Mouse (Mus musculus): ENCODE results near the gene Sp7. TPM values are rescaled to one million over a fixed set of nuclear protein-coding genes. Genes with fewer than 3 reads are reported as not detected.

Gene Sp7
- polyA plus RNA-seq (2012) = not detected in 2 replicates

DNA sequence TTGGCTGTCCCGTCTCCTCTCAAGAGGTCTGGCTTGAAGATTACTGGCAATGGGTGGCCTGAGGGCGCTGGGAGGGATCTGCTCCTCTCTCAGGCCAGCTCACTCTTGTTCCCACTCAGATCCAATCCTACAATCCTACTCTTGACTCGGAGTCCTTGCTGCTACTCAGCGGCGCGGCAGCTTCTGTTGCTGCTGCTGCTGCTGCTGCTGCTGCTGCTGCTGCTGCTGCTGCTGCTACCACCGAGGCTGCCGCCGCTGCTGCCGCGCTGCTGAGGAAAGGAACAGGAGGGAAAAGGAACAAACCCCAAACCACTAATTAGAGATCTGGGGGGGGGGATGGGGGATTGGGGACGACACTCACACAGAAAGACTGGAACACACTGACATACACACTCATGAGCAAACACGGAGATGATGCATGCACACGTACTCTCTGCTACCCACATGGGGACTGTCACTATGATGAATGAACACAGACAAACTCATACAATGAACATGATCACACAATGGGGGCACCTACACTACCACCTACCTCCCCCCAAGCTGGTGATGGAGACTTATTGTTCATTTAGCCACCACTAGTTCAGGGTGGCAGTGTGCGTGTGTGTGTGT lies at the start of gene Sp7:
Gene Sp7 (minus strand): TSS at position 450 of the 612 bp plus-strand sequence.
- TF ChIP-seq GATA1 (IDR thresholded peaks at IDR 0.05; ENCODE audit: low read length) = no peak

DNA sequence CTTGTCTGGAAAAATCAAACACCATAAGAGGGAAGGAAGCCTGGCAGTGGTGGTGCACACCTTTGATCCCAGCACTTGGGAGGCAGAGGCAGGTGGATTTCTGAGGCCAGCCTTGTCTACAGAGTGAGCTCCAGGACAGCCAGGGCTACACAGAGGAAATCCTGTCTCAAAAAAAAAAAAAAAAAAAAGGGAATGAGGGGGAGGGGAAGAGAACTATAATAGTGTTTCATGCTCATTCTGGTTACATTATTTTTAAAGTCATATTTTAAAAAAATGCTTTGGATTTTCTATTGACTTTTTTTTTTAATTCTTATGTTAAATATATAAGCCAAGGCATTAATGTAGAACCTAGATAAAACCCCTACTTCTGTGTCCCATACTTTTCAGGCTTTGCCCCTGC lies 46.7 kb upstream of the Sp7 start:
- TF ChIP-seq GATA1 (IDR thresholded peaks at IDR 0.05; ENCODE audit: low read length) = no peak

DNA sequence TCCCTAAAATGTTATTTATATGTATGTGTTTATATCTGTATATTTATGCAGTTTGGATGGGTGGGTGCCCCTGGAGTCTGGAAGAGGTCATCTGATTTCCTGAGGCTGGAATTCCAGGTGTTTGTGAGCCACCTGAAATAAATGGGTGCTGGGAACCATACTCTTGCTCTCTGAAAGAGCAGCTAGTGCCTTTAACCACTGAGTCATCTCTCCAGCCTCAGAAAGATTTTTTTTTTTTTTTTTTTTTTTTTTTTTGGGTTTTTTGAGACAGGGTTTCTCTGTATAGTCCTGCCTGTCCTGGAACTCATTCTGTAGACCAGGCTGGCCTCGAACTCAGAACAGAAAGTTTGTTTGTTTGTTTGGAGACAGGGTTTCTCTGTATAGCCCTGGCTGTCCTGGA lies 44.1 kb upstream of the Sp7 start:
- TF ChIP-seq GATA1 (IDR thresholded peaks at IDR 0.05; ENCODE audit: low read length) = no peak

DNA sequence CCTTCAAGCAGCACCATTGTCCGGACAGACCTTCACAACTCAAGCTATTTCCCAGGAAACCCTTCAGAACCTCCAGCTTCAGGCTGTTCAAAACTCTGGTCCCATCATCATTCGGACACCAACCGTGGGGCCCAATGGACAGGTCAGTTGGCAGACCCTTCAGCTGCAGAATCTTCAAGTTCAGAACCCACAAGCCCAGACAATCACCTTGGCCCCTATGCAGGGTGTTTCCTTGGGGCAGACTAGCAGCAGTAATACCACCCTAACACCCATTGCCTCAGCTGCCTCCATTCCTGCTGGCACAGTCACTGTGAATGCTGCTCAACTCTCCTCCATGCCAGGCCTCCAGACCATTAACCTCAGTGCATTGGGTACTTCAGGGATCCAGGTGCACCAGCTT lies 42.3 kb upstream of the Sp7 start:
- no peak for TF ChIP-seq GATA1 (IDR thresholded peaks at IDR 0.05; ENCODE audit: low read length)

DNA sequence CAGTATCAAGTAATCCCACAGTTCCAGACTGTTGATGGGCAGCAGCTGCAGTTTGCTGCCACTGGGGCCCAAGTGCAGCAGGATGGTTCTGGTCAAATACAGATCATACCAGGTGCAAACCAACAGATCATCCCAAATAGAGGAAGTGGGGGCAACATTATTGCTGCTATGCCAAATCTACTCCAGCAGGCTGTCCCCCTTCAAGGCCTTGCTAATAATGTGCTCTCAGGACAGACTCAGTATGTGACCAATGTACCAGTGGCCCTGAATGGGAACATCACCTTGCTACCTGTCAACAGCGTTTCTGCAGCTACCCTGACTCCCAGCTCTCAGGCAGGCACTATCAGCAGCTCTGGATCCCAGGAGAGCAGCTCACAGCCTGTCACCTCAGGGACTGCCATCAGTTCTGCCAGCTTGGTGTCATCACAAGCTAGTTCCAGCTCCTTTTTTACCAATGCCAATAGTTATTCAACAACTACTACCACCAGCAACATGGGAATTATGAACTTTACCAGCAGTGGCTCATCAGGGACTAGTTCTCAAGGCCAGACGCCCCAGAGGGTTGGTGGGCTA lies 41.7 kb upstream of the Sp7 start:
- TF ChIP-seq GATA1 (IDR thresholded peaks at IDR 0.05; ENCODE audit: low read length) = no peak

DNA sequence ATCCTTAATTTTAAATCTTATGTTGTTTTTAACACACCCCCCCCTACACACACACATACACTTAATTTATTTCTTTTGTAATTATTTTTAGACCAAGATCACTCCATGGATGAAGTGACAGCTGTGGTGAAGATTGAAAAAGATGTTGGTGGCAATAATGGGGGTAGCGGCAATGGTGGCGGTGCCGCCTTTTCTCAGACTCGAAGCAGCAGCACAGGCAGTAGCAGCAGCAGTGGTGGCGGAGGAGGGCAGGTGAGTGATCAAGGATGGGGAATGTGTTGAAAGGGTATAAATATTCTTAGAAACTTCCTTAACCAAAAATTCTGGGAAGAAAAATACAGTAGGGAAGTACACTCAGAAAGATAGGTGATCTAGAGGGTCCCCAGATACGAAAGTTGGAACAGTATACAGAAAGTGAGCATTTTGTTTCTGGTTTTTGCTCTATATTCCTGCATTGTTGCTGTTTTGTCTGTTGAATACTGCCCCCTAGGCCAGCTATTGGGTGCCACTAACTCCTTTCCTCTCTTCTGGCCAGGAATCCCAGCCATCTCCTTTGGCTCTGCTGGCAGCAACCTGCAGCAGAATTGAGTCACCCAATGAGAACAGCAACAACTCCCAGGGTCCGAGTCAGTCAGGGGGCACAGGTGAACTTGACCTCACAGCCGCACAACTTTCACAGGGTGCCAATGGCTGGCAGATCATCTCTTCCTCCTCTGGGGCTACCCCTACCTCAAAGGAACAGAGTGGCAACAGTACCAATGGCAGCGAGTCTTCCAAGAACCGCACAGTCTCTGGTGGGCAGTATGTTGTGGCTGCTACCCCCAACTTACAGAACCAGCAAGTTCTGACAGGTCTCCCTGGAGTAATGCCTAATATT lies 40.9 kb upstream of the Sp7 start:
- no peak for TF ChIP-seq GATA1 (IDR thresholded peaks at IDR 0.05; ENCODE audit: low read length)

DNA sequence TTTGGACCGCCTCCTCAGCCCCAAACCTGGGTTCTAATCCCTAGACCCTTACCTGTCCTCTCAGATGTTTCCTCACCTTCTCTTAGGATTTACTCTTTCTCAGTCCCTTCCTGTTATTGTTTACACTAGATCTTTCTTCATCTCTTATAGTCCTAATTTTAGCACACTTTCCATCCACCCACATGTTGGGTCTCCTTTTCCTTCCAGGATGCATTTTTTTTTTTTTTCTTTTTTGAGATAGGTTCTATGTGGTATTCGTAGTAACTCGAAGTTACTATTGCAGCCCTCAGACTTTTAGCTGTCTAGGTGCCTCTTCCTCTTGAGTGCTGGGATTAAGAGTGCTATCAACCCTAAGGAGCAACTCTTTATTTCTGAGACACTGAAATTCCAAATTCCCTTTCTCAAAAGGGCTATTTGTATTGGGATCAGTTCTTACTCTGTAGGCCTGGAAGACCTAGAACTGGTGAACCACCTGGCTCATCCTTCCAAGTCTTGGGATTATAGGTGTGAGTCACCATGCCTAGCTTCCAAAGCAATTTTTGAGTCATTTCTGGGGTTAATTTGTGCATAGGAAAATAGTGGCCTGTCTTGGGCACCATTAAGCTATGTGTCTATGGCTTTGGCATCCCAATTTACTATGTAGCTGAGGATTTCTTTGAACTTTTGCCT lies 40.1 kb upstream of the Sp7 start:
- no peak for TF ChIP-seq GATA1 (IDR thresholded peaks at IDR 0.05; ENCODE audit: low read length)

DNA sequence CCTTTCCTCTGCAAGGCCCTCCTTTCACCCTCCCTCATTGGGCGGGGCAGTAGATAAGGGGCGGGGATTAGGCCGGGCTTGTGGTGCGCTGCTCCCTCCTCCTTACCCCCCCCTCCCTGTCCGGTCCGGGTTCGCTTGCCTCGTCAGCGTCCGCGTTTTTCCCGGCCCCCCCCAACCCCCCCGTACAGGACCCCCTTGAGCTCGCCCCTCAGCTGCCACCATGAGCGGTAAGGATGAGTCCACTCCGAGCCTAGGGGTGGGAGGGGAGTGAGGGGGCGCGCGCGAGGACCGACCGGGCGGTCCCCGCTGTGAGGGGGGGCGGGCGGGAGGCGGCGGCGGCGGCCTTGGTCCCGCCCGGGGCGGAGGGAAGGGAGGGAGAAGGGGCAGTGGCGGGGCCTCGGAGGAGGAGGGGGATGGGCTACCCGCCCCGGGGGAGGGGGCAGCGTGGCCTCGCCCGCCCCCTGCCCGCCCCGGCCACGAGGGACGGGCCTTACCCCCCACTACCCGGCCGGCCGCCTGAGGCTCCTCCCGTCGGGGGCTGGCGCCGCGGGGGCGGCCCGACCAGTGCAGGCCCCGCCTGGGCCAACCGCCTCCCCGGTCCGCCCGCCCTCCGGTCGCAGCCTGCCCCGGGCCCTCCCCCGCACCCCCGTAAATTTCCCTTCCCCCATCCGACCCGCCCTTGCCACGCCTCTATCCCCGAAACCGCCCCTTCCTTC lies 39.4 kb upstream of the Sp7 start:
- no peak for TF ChIP-seq GATA1 (IDR thresholded peaks at IDR 0.05; ENCODE audit: low read length)

DNA sequence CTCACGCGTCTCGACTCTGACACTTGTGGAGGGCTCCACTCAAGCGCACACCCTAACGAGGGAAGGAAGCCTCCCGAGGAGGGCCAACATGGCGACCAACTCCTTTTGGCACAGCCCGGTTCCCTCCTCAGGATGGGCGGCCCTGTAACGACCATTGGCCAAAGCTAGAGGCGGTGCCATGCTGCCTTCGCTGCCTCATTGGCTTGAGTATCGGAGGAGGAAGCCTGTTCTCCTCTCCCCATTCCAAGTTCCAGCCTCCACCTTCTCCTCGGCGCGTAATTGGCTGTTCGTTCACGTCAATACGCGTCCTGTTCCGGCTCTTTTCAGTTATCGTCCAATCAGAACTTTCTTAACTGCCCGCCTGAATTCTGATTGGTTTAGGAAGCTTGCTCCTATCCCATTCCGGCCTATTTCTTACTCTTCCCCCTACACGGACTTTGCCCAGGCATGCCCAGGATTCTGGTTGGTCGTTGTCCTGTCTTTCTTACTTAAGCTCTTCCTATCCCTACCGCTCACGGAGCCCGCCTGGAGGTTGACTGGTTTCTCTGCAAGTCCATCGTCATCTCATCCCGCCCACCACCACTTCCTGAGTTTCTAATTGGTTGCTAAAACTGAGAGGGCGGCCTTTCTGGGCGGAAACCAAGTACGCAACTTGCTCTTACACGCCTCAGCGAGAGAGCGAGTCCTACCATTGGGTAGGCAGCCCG lies 38.7 kb upstream of the Sp7 start, which contains the start of gene Sp1:
Gene Sp1 (plus strand): TSS at position 655 of the 707 bp plus-strand sequence.
- TF ChIP-seq GATA1 (IDR thresholded peaks at IDR 0.05; ENCODE audit: low read length) = no peak

DNA sequence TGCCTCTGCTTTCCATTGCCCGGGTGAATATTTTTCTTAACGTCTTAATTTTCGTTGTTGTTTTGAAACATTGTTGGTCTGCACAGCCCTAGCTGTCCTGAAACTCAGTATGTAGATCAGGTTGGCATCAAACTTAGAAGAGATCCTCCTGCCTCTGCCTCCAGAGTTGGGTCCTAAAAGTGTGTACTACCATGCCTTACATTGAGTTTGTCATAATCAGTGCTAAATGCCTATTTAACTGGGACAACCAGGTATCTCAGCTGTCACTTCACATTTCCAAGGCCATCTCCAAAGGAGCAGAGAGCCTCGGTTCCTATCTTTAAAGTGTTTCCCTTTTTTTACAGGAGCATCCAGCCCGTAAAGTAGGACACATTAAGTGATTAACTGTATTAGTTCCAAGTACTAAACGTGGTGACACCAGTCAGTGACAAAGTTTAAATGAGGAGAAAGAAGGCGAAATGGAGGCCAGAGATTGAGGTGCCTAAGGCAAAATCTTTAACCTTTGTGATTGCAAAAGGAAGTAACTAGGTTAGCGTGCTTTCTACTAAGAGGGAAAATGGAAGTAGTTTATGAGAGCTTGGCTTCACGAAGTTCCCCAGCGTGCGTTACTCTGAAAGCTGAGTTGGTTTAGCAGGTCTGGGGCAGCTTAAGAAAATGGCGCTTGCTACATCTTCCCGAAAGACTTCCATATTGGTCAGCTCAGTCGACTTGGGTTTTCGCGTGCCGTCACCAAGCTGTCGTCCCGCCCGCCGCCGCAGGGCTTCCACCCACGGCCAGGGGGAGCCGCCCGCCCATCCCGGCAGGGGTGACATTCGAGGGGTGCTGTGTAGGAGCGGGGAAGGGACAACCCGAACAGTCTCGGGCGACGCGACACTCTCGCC lies 37.9 kb upstream of the Sp7 start:
- TF ChIP-seq GATA1 (IDR thresholded peaks at IDR 0.05; ENCODE audit: low read length) = no peak

DNA sequence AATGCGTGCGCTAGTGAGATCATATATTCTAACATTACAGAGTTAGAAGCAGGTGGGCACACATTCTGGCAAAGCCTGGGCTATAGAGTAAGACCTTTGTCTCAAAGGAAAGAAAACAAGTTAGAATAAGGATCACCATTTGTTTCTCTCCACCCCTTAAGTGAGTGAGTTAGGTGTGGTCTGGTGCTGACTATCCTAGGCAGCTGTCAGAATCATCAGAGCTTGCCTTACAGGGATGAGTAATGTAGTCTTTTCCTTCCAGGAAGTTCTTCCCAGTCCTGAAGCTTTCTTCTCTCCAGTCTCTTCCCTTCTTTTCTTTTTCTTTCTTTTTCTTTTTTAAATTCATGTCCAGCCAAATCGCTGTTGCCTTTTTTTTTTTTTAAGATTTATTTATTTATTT lies 35.2 kb upstream of the Sp7 start:
- no peak for TF ChIP-seq GATA1 (IDR thresholded peaks at IDR 0.05; ENCODE audit: low read length)

DNA sequence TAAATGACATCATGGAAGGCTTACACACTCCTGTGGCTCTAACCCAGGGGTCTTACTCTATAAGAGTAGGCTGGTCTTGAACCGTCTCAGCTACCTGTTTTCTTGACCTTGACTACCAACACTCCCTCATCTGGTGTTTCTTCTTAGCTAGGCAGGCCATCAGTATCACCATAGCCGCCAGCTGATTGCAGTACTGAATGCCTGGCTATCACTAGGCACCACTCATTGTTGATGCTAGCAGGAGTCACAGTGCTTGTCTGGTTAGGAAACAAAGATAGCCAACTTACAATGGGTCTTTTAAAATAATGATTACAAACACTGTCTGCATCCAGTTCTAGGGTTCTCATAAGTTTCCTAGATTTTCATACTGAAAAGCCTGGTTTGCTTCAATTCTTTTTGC lies 34.3 kb upstream of the Sp7 start:
- TF ChIP-seq GATA1 (IDR thresholded peaks at IDR 0.05; ENCODE audit: low read length) = no peak

DNA sequence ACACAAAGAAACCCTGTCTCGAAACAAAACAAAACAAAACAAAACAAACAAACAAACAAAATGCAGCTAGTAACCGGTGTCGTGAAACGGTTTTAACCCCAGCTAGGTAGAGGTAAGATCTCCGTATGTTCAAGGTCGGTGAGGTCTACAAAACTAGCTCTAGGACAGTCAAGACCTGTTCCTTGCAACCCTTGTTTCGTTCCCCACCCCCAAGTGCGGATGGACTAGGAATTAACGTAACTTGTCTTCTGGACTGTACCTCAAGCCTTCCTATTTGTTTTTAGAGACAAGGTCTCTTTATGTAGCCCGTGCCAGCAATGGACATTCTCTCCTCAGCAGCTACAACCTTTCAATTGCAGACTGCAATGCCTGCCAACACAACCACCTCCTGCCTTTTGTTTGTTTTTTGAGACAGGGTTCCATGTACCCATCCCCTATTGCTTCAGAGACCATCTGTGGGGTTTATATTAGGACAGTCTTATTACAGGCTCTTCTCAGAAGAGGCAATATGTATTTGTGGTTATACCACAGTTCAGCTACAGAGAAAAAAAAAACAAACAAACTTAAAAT lies 33.6 kb upstream of the Sp7 start:
- no peak for TF ChIP-seq GATA1 (IDR thresholded peaks at IDR 0.05; ENCODE audit: low read length)

All from G1E-ER4 (cell line).